Comparison of ENCODE assay signal across 8 mouse cellular contexts in the genomic region with DNA sequence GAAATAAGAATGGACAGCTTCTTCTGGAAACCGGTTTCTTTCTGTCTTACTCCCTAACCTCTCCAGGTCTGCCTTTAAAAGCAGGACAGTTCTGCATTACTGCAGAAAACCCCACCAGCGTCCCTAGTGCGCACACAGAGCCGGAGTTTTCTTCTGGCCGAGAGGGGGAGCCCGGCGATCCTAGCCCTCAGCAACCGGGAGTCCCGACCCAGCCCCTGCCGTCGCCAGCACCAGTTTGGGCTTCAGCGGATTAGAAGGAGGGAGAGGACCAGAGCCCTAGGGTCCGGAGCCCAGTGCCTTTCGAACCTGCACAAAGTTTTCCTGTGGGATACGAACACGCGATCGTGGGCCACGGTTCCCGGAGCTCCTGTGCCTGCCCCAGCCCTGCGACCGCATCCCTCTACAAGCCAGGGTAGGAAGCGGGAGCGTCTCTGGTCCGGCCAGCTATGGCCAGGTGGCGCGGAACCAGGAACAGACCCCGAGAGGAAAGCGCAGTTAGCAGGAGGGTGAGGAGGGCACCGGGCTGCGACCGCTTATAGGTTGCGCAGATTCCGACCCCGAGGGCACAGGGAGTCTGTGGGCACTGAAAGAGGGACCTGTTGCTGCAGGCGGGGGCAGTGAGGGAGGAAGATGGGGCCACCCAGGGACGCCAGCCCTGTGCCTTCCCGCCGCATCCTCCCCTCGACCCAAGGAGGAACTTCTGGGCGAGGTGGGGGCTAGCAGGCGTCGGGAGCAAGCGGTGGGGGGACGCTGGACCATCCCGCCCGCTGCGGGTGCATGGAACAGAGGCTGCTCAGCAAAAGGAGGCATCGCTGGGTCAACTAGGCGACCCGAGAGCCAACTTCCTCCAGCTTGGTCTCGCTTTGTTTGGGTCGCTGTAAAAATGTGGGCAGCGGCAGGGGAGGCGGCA. TPM values are rescaled to one million over a fixed set of nuclear protein-coding genes. Genes with fewer than 3 reads are reported as not detected.
DNase-seq lines count a peak whose midpoint lies in the region; ATAC-seq and TF ChIP-seq lines count a peak whose summit lies in the region.

A gene (plus strand): TSS at position 51 of the 910 bp plus-strand sequence.

- ATAC-seq in forebrain, embryonic 15.5 days (replicated peaks) = peak; percentile 85
- ATAC-seq in liver, embryonic 16.5 days (ENCODE audit: low read depth) = peak; percentile 32; the same call in 1 of the 2 replicates
- ATAC-seq in neural tube, embryonic 14.5 days (ENCODE audit: low read depth) = peak; percentile 93

- H3K27me3 ChIP-seq in ES-Bruce4 (ENCODE audit: control insufficient read depth, insufficient read depth, low read length, poor library complexity, severe bottlenecking) = 0 out of 2 replicates have a peak, but pooled peaks cover 2% of the 10 kb centered on the region
- no peaks in the 10 kb centered on the region for H3K27me3 ChIP-seq in forebrain, embryonic 15.5 days
- peaks cover 10% of the 10 kb centered on the region for H3K27me3 ChIP-seq in liver, embryonic 16.5 days (ENCODE audit: control insufficient read depth, insufficient read depth, low read depth, low read length)
- no peaks in the 10 kb centered on the region for H3K27me3 ChIP-seq in neural tube, embryonic 14.5 days (ENCODE audit: control insufficient read depth, insufficient read depth, low read length)

- no peaks in the 10 kb centered on the region for H3K36me3 ChIP-seq in ES-Bruce4 (ENCODE audit: control insufficient read depth, insufficient read depth, low read length, poor library complexity, severe bottlenecking)
- H3K36me3 ChIP-seq in forebrain, embryonic 15.5 days = no peaks in the 10 kb centered on the region
- no peaks in the 10 kb centered on the region for H3K36me3 ChIP-seq in liver, embryonic 16.5 days (ENCODE audit: control insufficient read depth, insufficient read depth)
- no peaks in the 10 kb centered on the region for H3K36me3 ChIP-seq in neural tube, embryonic 14.5 days (ENCODE audit: control insufficient read depth, insufficient read depth, low read length)

- under 1% methylated on average over 55 of the region's 55 CpGs for WGBS in forebrain, embryonic 15.5 days
- WGBS in liver, embryonic 16.5 days (ENCODE audit: insufficient replicate concordance) = under 1% methylated on average over 55 of the region's 55 CpGs
- WGBS in neural tube, embryonic 14.5 days = under 1% methylated on average over 54 of the region's 55 CpGs

- H3K4me3 ChIP-seq in ES-Bruce4 (ENCODE audit: low read depth, low read length) = peak within 1 kb of the TSS; percentile 90
- H3K4me3 ChIP-seq in forebrain, embryonic 15.5 days = peak within 1 kb of the TSS; percentile 62
- H3K4me3 ChIP-seq in liver, embryonic 16.5 days (ENCODE audit: low read depth, low read length) = peak within 1 kb of the TSS; percentile 57
- H3K4me3 ChIP-seq in neural tube, embryonic 14.5 days (ENCODE audit: low read depth, low read length) = peak within 1 kb of the TSS; percentile 61

- intact Hi-C loops in heart, postnatal 10 days (cut with DNase I) = loop anchor here (2.0 to 5.0 kb wide), 2 partner anchors 189 to 761 kb away; a partner anchor contains a TSS

- DNase-seq in cerebellum, adult 11-12 months = peak; percentile 11
- peak; percentile 78 to 84 for DNase-seq in heart, postnatal 10 days
- peak; percentile 85 to 89 for DNase-seq in kidney, postnatal 4 days
- DNase-seq in urinary bladder, postnatal 10 days (ENCODE audit: low spot score) = peak; percentile 20

- H3K27ac ChIP-seq in ES-Bruce4 (ENCODE audit: insufficient read depth, low read length) = no peak within 1 kb of the TSS
- H3K27ac ChIP-seq in forebrain, embryonic 15.5 days (replicated peaks) = peak within 1 kb of the TSS; percentile 63
- no peak within 1 kb of the TSS for H3K27ac ChIP-seq in liver, embryonic 16.5 days (ENCODE audit: low read length)
- peak within 1 kb of the TSS; percentile 28 for H3K27ac ChIP-seq in neural tube, embryonic 14.5 days (ENCODE audit: low read depth, low read length)

- TF ChIP-seq POLR2A in ES-Bruce4 (IDR thresholded peaks at IDR 0.05; ENCODE audit: insufficient read depth, low read length) = no peak

- no peaks in the 10 kb centered on the region for H3K4me1 ChIP-seq in ES-Bruce4 (ENCODE audit: control insufficient read depth, insufficient read depth, low read length)
- H3K4me1 ChIP-seq in forebrain, embryonic 15.5 days = peaks cover 25% of the 10 kb centered on the region
- H3K4me1 ChIP-seq in liver, embryonic 16.5 days (ENCODE audit: control insufficient read depth, low read depth, low read length) = no peaks in the 10 kb centered on the region
- H3K4me1 ChIP-seq in neural tube, embryonic 14.5 days (ENCODE audit: control insufficient read depth, insufficient read depth, low read length) = no peaks in the 10 kb centered on the region

- no peak for TF ChIP-seq EP300 in ES-Bruce4 (IDR thresholded peaks at IDR 0.05; ENCODE audit: insufficient read depth, low read depth, low read length)

- peak within 1 kb of the TSS; percentile 56 for H3K9ac ChIP-seq in ES-Bruce4 (ENCODE audit: low read depth, poor library complexity, severe bottlenecking)
- peak within 1 kb of the TSS; percentile 61 for H3K9ac ChIP-seq in forebrain, embryonic 15.5 days (replicated peaks)
- H3K9ac ChIP-seq in liver, embryonic 16.5 days (ENCODE audit: low read depth, low read length) = peak within 1 kb of the TSS; percentile 24; the same call in 1 of the 2 replicates
- H3K9ac ChIP-seq in neural tube, embryonic 14.5 days (replicated peaks; ENCODE audit: low read depth, low read length) = peak within 1 kb of the TSS; percentile 55

- no peaks in the 10 kb centered on the region for H3K9me3 ChIP-seq in ES-Bruce4 (replicated peaks; ENCODE audit: control insufficient read depth, insufficient read depth, low read length, poor library complexity, severe bottlenecking)
- H3K9me3 ChIP-seq in forebrain, embryonic 15.5 days = no peaks in the 10 kb centered on the region
- no peaks in the 10 kb centered on the region for H3K9me3 ChIP-seq in liver, embryonic 16.5 days (replicated peaks; ENCODE audit: control insufficient read depth, low read length)
- no peaks in the 10 kb centered on the region for H3K9me3 ChIP-seq in neural tube, embryonic 14.5 days (ENCODE audit: control insufficient read depth, low read length)

- peak within 1 kb of the TSS; percentile 97 for H3K4me2 ChIP-seq in forebrain, embryonic 15.5 days (replicated peaks)
- H3K4me2 ChIP-seq in liver, embryonic 16.5 days (ENCODE audit: low read depth, low read length) = peak within 1 kb of the TSS; percentile 65
- H3K4me2 ChIP-seq in neural tube, embryonic 14.5 days (ENCODE audit: low read depth, low read length) = peak within 1 kb of the TSS; percentile 95

- TF ChIP-seq CTCF in ES-Bruce4 (IDR thresholded peaks at IDR 0.05; ENCODE audit: low read depth, low read length) = peak; percentile 40

RNA-seq across cellular contexts. Expression of the gene that starts here (rescaled TPM):
- polyA plus RNA-seq in ES-Bruce4 (2011; ENCODE audit: insufficient read depth, insufficient read length, low read depth, missing spikeins) = 7.3 and 7.9 TPM in 2 replicates
- polyA plus RNA-seq in forebrain, embryonic 15.5 days (2015; fragmentation: Nextera tagmentation; extraction: Ambion mirVana) = 7.0 and 7.3 TPM in 2 replicates
- total RNA-seq in heart, postnatal 10 days (2021) = 10 to 100 TPM; 11.4 to 12.2 TPM
- polyA plus RNA-seq in liver, embryonic 16.5 days (2015; fragmentation: Nextera tagmentation; extraction: Ambion mirVana) = 0.71 and 0.77 TPM in 2 replicates
- 3.1 and 8.9 TPM in 2 replicates for polyA plus RNA-seq in neural tube, embryonic 14.5 days (2014; fragmentation: Nextera tagmentation; extraction: Ambion mirVana)

Comparison
In these comparisons a context has a peak if more than half of its experiments do, and no peak if none do; other contexts are left out.
1. Peak in ATAC-seq, H3K4me3 ChIP-seq, H3K9ac ChIP-seq and H3K4me2 ChIP-seq in liver, embryonic 16.5 days; RNA of the gene not detected or under 1 TPM.
2. H3K27ac ChIP-seq: peak in forebrain, embryonic 15.5 days (single experiment) and neural tube, embryonic 14.5 days (single experiment); none in ES-Bruce4 (single experiment) and liver, embryonic 16.5 days (single experiment).
3. DNase-seq: peak in every context shown above with its lines; median percentile 87 in kidney, postnatal 4 days; 81 in heart, postnatal 10 days; 20 in urinary bladder, postnatal 10 days; 11 in cerebellum, adult 11-12 months.
4. ATAC-seq: peak in every context shown above with its lines; median percentile 93 in neural tube, embryonic 14.5 days; 85 in forebrain, embryonic 15.5 days; 32 in liver, embryonic 16.5 days.
5. Peak in every context shown above with its lines, with median percentiles within 50 percentile points of each other: H3K4me3 ChIP-seq, H3K9ac ChIP-seq and H3K4me2 ChIP-seq.